Mouse (Mus musculus) heart, embryonic 10.5 days (tissue): ENCODE measurements around the gene Ctdspl. TPM values are rescaled to one million over a fixed set of nuclear protein-coding genes. Genes with fewer than 3 reads are reported as not detected.

Experiments used
- DNase-seq: peaks from one replicate; pipeline ENCODE4 v3.0.0-alpha.2; 2017; ENCODE audit warnings: low spot score
- H3K27ac ChIP-seq: fragments of 300-500 bp; sonication (generic); 2 replicates; pipeline ENCODE4 v1.5.1; 2016; ENCODE audit warnings: mild to moderate bottlenecking
- H3K27me3 ChIP-seq: fragments of 300-500 bp; sonication (generic); 2 replicates; pipeline ENCODE4 v1.6.1; 2016; ENCODE audit warnings: mild to moderate bottlenecking; ENCODE audit not compliant: poor library complexity, insufficient read depth, severe bottlenecking
- H3K36me3 ChIP-seq: fragments of 300-500 bp; sonication (generic); 2 replicates; pipeline ENCODE4 v1.6.1; 2016; ENCODE audit warnings: mild to moderate bottlenecking, moderate library complexity
- H3K4me1 ChIP-seq: fragments of 300-500 bp; sonication (generic); 2 replicates; pipeline ENCODE4 v1.6.1; 2016; ENCODE audit warnings: mild to moderate bottlenecking
- H3K4me3 ChIP-seq: fragments of 300-500 bp; sonication (generic); 2 replicates; pipeline ENCODE4 v1.5.1; 2016; ENCODE audit warnings: mild to moderate bottlenecking, moderate library complexity
- H3K9me3 ChIP-seq: fragments of 300-500 bp; sonication (generic); 2 replicates; pipeline ENCODE4 v1.6.1; 2016; ENCODE audit warnings: mild to moderate bottlenecking, moderate library complexity
- WGBS: fragments of 180-500 bp; shearing (Covaris S2); methylation state at CpG from one replicate; pipeline ENCODE4 v1.1.7; 2016; 5-methylcytosine and 5-hydroxymethylcytosine counted together
- microRNA-seq: library from miRNA; unstranded; fragments of <30 nt; microRNA quantifications from one replicate; pipeline ENCODE4, GENCODE M21; 2017
- polyA plus RNA-seq: library from polyadenylated mRNA; unstranded; fragments of >200 nt; fragmentation: Nextera tagmentation; extraction: Ambion mirVana; gene quantifications from 2 replicates; pipeline ENCODE4 v1.2.1, GENCODE M21; 2016

The Ctdspl gene
- polyA plus RNA-seq, 1 experiment from 2014 or later: 10.2 TPM

DNA sequence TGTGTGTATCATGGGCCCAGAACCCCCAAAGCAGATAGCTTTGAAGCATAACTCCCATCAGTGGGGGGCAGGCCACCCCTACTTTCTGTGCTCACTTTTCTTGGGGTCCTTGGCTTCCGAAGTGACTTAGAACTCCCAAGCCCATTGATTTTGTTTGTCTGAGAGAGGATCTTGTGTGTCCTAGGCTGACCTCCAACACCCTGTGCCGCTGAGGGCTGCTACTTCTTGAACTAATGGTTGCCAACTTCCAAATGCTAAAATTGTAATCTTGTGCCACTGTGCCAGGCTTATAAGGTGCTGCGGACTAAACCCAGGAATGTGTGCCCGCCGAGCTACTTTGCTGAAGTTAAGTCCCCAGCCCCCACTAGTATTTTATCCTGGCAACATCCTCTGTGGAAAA, 164.2 kb downstream of the Ctdspl start:
- Histone ChIP-seq H3K27ac (no peak overlapping the region), H3K4me1 (peaks cover 71% of the 10 kb centered on the region), H3K4me3 (no peak overlapping the region), H3K27me3 (peaks cover 51% of the 10 kb centered on the region), H3K36me3 (no peaks in the 10 kb centered on the region), H3K9me3 (no peaks in the 10 kb centered on the region)
- DNase-seq: no peak
- 88% methylated on average over 5 of the region's 5 CpGs for WGBS

DNA sequence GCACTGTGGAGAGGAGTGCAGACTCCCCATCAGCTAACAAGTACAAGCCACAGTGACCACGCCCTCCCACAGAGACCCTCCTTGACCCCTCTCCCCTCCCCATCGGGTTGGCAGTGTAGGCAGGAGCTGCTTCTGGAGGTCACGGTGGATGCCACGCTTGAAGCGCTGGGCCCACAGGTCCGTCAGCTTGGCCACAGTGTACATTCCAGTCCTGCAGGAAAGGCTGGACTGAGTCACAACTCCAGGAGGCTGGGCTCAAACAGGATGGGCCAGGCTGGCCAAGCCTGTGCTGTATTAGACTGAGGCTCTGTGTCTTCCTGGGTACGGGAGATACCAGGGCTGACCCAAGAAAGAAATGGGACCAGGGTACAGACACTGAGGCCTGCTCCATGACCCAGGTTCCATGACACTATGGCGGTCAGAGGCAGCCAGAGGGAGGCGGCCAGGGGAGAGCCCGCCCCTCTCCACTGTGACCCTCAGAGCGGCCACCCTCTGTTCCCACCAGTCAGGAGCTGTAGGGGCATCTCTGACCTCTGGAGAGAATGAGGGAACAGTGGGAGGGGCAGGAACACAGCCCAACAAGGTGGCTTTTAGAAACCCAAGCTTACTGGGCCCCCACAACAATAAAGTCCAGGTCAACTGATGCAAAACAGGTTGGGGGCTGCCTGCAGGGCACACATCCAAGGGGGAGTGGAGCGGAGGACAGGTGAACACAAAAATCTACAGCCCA, 165.5 kb downstream of the Ctdspl start:
- Histone ChIP-seq H3K36me3 (no peaks in the 10 kb centered on the region), H3K27ac (peak overlapping the region; percentile 42; the same call in 1 of the 2 replicates), H3K9me3 (no peaks in the 10 kb centered on the region), H3K4me3 (0 out of 2 replicates have a peak overlapping the region, but pooled peaks have one; percentile 13), H3K27me3 (peaks cover 57% of the 10 kb centered on the region), H3K4me1 (peaks cover 58% of the 10 kb centered on the region)
- DNase-seq: no peak
- WGBS: 58% methylated on average over 12 of the region's 12 CpGs

DNA sequence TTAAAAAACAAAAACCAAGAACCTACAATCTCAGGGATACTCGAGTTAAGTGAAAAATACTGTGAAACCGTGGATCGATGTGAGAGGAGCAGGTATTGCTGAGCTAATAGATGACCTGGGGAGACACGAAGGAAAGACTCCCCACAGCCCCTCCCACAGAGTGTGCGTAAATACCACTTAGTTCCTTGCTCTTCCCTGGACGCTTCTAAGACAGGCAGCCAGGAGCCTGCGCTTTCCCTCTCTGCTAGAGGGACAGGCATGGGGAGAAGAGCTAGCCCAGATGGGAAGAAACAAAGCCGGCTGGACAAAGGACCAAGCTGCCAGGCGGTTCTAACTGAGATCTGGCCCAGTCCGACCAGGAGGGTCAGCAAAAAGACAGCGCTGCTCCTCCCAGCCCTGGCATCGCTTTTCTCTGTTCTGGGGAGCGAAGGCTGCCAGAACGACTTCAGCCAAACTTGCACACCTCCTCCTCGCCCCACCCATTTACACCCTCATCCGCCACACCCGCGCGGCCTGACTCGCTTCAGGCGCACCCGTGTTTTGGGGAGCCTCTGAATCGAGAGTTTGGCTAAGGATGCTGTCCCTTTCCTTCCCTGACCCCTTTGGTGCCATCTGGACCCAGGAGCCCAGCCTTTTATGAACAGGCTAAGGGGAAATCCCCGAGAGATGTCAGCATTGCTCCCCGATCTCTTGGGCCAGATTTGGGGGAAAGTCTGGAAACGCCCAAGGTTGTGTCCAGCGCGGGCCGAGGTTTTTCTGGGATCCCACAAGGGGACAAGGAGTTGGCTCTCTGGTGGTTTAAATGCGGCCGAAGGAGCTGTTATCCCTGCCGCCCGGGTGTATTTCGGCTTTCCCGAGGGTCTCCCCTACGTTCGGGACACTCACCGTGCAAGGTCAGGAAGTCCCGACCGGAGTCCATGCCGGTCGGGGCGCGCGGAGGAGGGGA, 166.5 kb downstream of the Ctdspl start:
- Histone ChIP-seq H3K27me3 (peaks cover 58% of the 10 kb centered on the region), H3K4me1 (peaks cover 52% of the 10 kb centered on the region), H3K36me3 (no peaks in the 10 kb centered on the region), H3K9me3 (no peaks in the 10 kb centered on the region), H3K27ac (peak overlapping the region; percentile 82), H3K4me3 (peak overlapping the region; percentile 62)
- no peak for DNase-seq
- WGBS: 2% methylated on average over 45 of the region's 45 CpGs

Small RNA genes lying within 50 kb of the gene (microRNA-seq; reads per million reads assigned to microRNA genes)
- gene Mir26a-1: 7.1 reads per million, percentile 21 among the genes with 10 or more reads in this experiment

Other genes with a start within 250 kb of the Ctdspl start
- 19.1 and 23.1 TPM in 2 replicates for gene Vill, start 126.3 kb downstream of the Ctdspl start, polyA plus RNA-seq
- 18.6 and 19.5 TPM in 2 replicates for gene Plcd1, start 167.0 kb downstream of the Ctdspl start, polyA plus RNA-seq
- 0.87 and 1.2 TPM in 2 replicates for gene Dlec1, start 176.0 kb downstream of the Ctdspl start, polyA plus RNA-seq
- 0.70 and 0.76 TPM in 2 replicates for gene Acaa1b, start 230.6 kb downstream of the Ctdspl start, polyA plus RNA-seq
- gene Gm47289, start 232.7 kb downstream of the Ctdspl start, polyA plus RNA-seq: not detected in 2 replicates